Mouse (Mus musculus) intestine, embryonic 14.5 days (tissue): ENCODE measurements around the gene Psmd5. TPM values are rescaled to one million over a fixed set of nuclear protein-coding genes. Genes with fewer than 3 reads are reported as not detected.
"Not testable (repeated sequence)": the region's sequence is repeated elsewhere in the genome, so short reads cannot be mapped to it uniquely, and the experiment has no call there.

Experiments
- ATAC-seq: fragments of 200-750 bp; cut with Nextera tagmentation; replicated peaks from 2 replicates; pipeline ENCODE4 v1.8.0; 2017; ENCODE audit warnings: low read depth, moderate number of reproducible peaks, moderate TSS enrichment, moderate library complexity; ENCODE audit not compliant: low FRiP score, low TSS enrichment
- DNase-seq: peaks from one replicate; pipeline ENCODE4 v3.0.0-alpha.2; 2018; ENCODE audit warnings: low spot score
- H3K27ac ChIP-seq: fragments of 300-500 bp; sonication (generic); 2 replicates; pipeline ENCODE4 v1.5.1; 2014; ENCODE audit warnings: low read depth, mild to moderate bottlenecking, control low read depth
- H3K27me3 ChIP-seq: fragments of 300-500 bp; sonication (generic); replicated peaks from 2 replicates; pipeline ENCODE4 v1.6.1; 2014; ENCODE audit warnings: low read length, control low read depth; ENCODE audit not compliant: control insufficient read depth, insufficient read depth
- H3K36me3 ChIP-seq: fragments of 300-500 bp; sonication (generic); 2 replicates; pipeline ENCODE4 v1.6.1; 2014; ENCODE audit warnings: low read length, control low read depth; ENCODE audit not compliant: control insufficient read depth, insufficient read depth
- H3K4me1 ChIP-seq: fragments of 300-500 bp; sonication (generic); replicated peaks from 2 replicates; pipeline ENCODE4 v1.6.1; 2014; ENCODE audit warnings: low read length, control low read depth, mixed read lengths; ENCODE audit not compliant: control insufficient read depth, insufficient read depth
- H3K4me2 ChIP-seq: fragments of 300-500 bp; sonication (generic); 2 replicates; pipeline ENCODE4 v1.6.1; 2014; ENCODE audit warnings: low read length
- H3K4me3 ChIP-seq: fragments of 300-500 bp; sonication (generic); 2 replicates; pipeline ENCODE4 v1.5.1; 2014; ENCODE audit warnings: low read depth, low read length, control low read depth, mixed read lengths
- H3K9ac ChIP-seq: fragments of 300-500 bp; sonication (generic); 2 replicates; pipeline ENCODE4 v1.6.1; 2014; ENCODE audit warnings: mild to moderate bottlenecking, low read length
- H3K9me3 ChIP-seq: fragments of 300-500 bp; sonication (generic); 2 replicates; pipeline ENCODE4 v1.6.1; 2016; ENCODE audit warnings: low read length, control low read depth; ENCODE audit not compliant: control insufficient read depth
- WGBS: fragments of 180-500 bp; shearing (Covaris S2); extraction: QIAGEN DNeasy Blood & Tissue Kit; methylation state at CpG from one replicate; pipeline ENCODE4 v1.1.7; 2014; 5-methylcytosine and 5-hydroxymethylcytosine counted together
- polyA plus RNA-seq: library from polyadenylated mRNA; unstranded; fragments of >200 nt; fragmentation: Nextera tagmentation; extraction: Ambion mirVana; gene quantifications from 2 replicates; pipeline ENCODE4 v1.2.1, GENCODE M21; 2014

The Psmd5 gene
- polyA plus RNA-seq, 1 experiment from 2014 or later, result 113 TPM

DNA sequence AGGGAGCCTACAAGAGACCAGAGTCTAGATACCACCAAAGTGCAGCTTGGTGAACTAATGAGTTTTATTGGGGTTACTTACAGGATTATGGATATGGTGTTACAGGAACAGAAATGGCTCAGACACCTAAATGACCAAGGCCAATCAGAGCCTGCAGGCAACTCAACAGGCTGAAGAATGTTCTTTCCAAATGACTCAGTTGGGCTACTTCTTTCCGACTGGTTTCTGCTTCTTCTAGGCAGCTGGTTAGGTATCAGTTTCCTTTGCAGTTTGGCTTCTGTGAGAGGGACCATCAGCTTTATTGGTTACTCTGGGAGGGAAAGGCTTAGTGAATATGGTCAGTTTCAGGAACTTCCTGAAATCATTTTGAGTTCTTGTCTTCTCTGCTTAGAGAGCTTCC is 27.1 kb downstream of the Psmd5 start:
- Histone ChIP-seq H3K9ac (no peak overlapping the region), H3K4me2 (no peak overlapping the region), H3K4me1 (no peaks in the 10 kb centered on the region), H3K36me3 (peaks cover 33% of the 10 kb centered on the region), H3K27ac (no peak overlapping the region), H3K4me3 (no peak overlapping the region), H3K27me3 (no peaks in the 10 kb centered on the region), H3K9me3 (no peaks in the 10 kb centered on the region)
- DNase-seq (no peak), ATAC-seq (no peak)
- WGBS, result 95% methylated on average over 1 of the region's 1 CpGs

GRCm38 (mm10) chr2:34843211-34843939 is 31.4 kb downstream of the Psmd5 start:
- ATAC-seq (no peak), DNase-seq (no peak)
- no peak overlapping the region for H3K9ac ChIP-seq
- no peak overlapping the region for H3K27ac ChIP-seq
- H3K27me3 ChIP-seq, result no peaks in the 10 kb centered on the region
- no peak overlapping the region for H3K4me3 ChIP-seq
- no peaks in the 10 kb centered on the region for H3K9me3 ChIP-seq
- no peak overlapping the region for H3K4me2 ChIP-seq
- no peaks in the 10 kb centered on the region for H3K36me3 ChIP-seq
- WGBS, result 83% methylated on average over 11 of the region's 11 CpGs
- H3K4me1 ChIP-seq, result no peaks in the 10 kb centered on the region

- no peaks in the 10 kb centered on the region for H3K36me3 ChIP-seq
- no peaks in the 10 kb centered on the region for H3K9me3 ChIP-seq
- no peak overlapping the region for H3K4me2 ChIP-seq
- DNase-seq (no peak), ATAC-seq (no peak)
- H3K9ac ChIP-seq, result no peak overlapping the region
- no peaks in the 10 kb centered on the region for H3K27me3 ChIP-seq
- 90% methylated on average over 8 of the region's 8 CpGs for WGBS
- no peak overlapping the region for H3K27ac ChIP-seq
- H3K4me1 ChIP-seq, result no peaks in the 10 kb centered on the region
- no peak overlapping the region for H3K4me3 ChIP-seq
These were observed 33.1 kb downstream of the Psmd5 start for GRCm38 (mm10) chr2:34841706-34842105.

DNA sequence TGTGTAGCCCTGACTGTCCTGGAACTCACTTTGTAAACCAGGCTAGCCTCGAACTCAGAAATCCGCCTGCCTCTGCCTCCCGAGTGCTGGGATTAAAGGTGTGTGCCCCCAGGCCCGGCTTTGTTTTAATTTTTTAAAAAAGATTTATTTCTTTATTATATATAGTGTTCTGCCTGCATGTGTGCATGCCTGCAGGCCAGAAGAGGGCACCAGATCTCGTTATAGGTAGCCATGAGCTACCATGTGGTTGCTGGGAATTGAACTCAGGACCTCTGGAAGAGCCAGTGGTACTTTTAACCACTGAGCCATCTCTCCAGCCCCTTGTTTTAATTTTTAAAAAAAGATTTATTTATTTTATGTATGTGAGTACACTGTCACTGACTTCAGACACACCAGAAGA is 34.6 kb downstream of the Psmd5 start:
- not testable (repeated sequence) for H3K9ac ChIP-seq, H3K9me3 ChIP-seq, DNase-seq, ATAC-seq, H3K27me3 ChIP-seq, H3K4me1 ChIP-seq, H3K4me3 ChIP-seq, H3K36me3 ChIP-seq, H3K4me2 ChIP-seq, H3K27ac ChIP-seq
- 76% methylated on average over 5 of the region's 5 CpGs for WGBS

DNA sequence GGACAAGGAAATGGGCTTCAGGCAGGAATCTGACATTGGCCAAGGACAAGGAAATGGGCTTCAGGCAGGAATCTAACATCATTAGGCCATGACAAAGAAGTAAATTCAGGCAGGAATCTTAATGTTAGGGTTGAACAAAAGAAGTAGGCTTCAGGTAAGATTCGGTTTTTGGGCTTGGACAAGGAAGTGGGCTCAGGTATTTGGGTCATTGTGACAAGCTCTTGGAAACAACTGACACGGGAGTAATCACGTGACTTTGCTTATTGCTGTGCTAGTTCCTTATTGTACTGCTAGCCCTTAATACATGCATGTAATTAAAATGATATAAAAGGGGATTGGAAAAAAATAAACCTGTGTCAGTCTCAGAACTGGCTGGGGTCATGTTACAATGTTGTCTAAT is 39.1 kb downstream of the Psmd5 start:
- Histone ChIP-seq H3K4me2 (no peak overlapping the region), H3K4me3 (no peak overlapping the region)

DNA sequence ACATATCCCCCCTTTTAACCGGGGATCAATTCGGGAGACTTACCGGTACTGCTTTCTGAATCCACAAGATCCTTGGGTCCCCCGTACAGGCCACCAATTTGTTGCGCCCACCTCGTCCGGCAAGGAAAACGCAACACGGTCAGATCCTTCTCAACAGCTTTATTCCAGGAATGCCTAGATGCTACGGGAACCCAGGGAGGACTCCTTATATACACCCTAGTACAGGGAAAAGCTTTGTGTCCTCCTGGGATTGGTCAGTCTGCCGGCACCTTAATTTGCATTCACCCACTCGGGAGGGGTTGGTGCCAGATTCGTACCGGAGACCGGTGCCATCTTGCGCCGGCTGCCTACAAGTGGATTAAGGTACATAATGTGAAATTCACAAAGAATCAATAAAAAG is 41.1 kb downstream of the Psmd5 start:
- ATAC-seq (no peak), DNase-seq (no peak)
- no peaks in the 10 kb centered on the region for H3K9me3 ChIP-seq
- no peak overlapping the region for H3K27ac ChIP-seq
- H3K27me3 ChIP-seq, result no peaks in the 10 kb centered on the region
- 90% methylated on average over 17 of the region's 17 CpGs for WGBS
- no peaks in the 10 kb centered on the region for H3K4me1 ChIP-seq
- H3K9ac ChIP-seq, result no peak overlapping the region
- H3K4me3 ChIP-seq, result no peak overlapping the region
- no peak overlapping the region for H3K4me2 ChIP-seq
- no peaks in the 10 kb centered on the region for H3K36me3 ChIP-seq

More for the DNA sequence above, 39.1 kb downstream of the Psmd5 start:
- ATAC-seq, result no peak
- WGBS, result 77% methylated on average over 3 of the region's 3 CpGs
- DNase-seq, result no peak
- no peaks in the 10 kb centered on the region for H3K9me3 ChIP-seq
- H3K9ac ChIP-seq, result no peak overlapping the region
- no peaks in the 10 kb centered on the region for H3K4me1 ChIP-seq
- H3K27me3 ChIP-seq, result no peaks in the 10 kb centered on the region
- no peaks in the 10 kb centered on the region for H3K36me3 ChIP-seq
- no peak overlapping the region for H3K27ac ChIP-seq

- H3K36me3 ChIP-seq, H3K9me3 ChIP-seq, H3K4me1 ChIP-seq, ATAC-seq, DNase-seq, H3K4me2 ChIP-seq, H3K27me3 ChIP-seq, H3K27ac ChIP-seq, H3K4me3 ChIP-seq, H3K9ac ChIP-seq: not testable (repeated sequence)
- WGBS, result 68% methylated on average over 11 of the region's 11 CpGs
These were observed 41.9 kb downstream of the Psmd5 start, which contains the start of gene Gm34653 for GRCm38 (mm10) chr2:34832766-34833457. Gene Gm34653 (plus strand): TSS chr2:34833007.

DNA sequence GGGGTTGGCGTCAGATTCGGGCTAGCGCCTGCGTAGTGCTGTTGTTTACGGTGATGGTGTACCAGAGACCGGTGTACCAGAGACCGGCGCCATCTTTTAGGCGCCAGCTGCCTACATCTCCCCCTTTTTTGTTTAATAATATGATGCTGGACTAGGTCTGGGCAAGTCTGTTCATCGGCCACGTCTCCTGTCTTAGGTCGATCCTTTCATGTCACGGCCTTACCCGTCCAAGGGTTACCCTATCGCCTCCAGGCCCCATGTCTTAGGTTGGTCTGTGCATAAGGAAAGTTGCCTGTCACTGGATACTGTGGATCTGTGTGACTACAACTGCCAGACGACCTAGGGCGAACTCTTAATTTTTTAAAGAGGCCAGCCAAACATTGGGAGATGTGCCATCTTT is 44.7 kb downstream of the Psmd5 start:
- H3K36me3 ChIP-seq, H3K27me3 ChIP-seq, ATAC-seq, H3K9me3 ChIP-seq, H3K4me2 ChIP-seq, H3K4me1 ChIP-seq, H3K27ac ChIP-seq, H3K4me3 ChIP-seq, DNase-seq, H3K9ac ChIP-seq: not testable (repeated sequence)
- WGBS, result 95% methylated on average over 17 of the region's 17 CpGs

- 92% methylated on average over 1 of the region's 1 CpGs for WGBS
- Histone ChIP-seq H3K36me3 (no peaks in the 10 kb centered on the region; the same call in 1 of the 2 replicates), H3K4me2 (no peak overlapping the region), H3K4me3 (no peak overlapping the region), H3K9ac (no peak overlapping the region), H3K27me3 (no peaks in the 10 kb centered on the region), H3K4me1 (peaks cover 13% of the 10 kb centered on the region; the same call in 1 of the 2 replicates), H3K9me3 (no peaks in the 10 kb centered on the region), H3K27ac (no peak overlapping the region)
- ATAC-seq (no peak), DNase-seq (no peak)
These were observed 46.7 kb downstream of the Psmd5 start for GRCm38 (mm10) chr2:34828026-34828425.
